Mouse (Mus musculus) NIH3T3 (cell line): ENCODE measurements at regions not wholly inside any gene's neighbourhood (a gene's known extent, or its start where the extent isn't known, plus 50 kb on each side); places are given as distances from the start of the nearest gene placed in this dataset.

Experiments used
- DNase-seq: peaks from one replicate; pipeline ENCODE4 v3.0.0-alpha.2; 2012; ENCODE audit warnings: low read depth

GRCm38 (mm10) chr11:93808431-93808830, 77.1 kb downstream of the Utp18 start:
- no peak for DNase-seq

- DNase-seq: no peak
Observed at GRCm38 (mm10) chr11:93807205-93807604, 78.4 kb downstream of the Utp18 start.

GRCm38 (mm10) chr11:93771143-93771940, 114.2 kb downstream of the Utp18 start:
- peak; percentile 6 for DNase-seq

- DNase-seq: no peak
Observed at GRCm38 (mm10) chr11:93765961-93766360, 119.6 kb downstream of the Utp18 start.

GRCm38 (mm10) chr11:93762832-93763530, 122.6 kb downstream of the Utp18 start:
- peak; percentile 47 for DNase-seq

- peak; percentile 29 for DNase-seq
Observed at GRCm38 (mm10) chr11:93757825-93758224, 127.7 kb downstream of the Utp18 start.

- no peak for DNase-seq
Observed at GRCm38 (mm10) chr11:93736618-93737017, 148.9 kb downstream of the Utp18 start.

- DNase-seq: peak; percentile 6
Observed at GRCm38 (mm10) chr11:93733568-93734185, 151.9 kb downstream of the Utp18 start.

- no peak for DNase-seq
Observed at GRCm38 (mm10) chr11:93729119-93729518, 156.4 kb downstream of the Utp18 start.

GRCm38 (mm10) chr11:93725242-93725641, 160.3 kb downstream of the Utp18 start:
- DNase-seq: no peak

GRCm38 (mm10) chr11:93719141-93719540, 166.4 kb downstream of the Utp18 start:
- no peak for DNase-seq

GRCm38 (mm10) chr11:93709686-93710085, 175.9 kb downstream of the Utp18 start:
- DNase-seq: no peak

GRCm38 (mm10) chr11:93696982-93697541, 188.5 kb downstream of the Utp18 start:
- DNase-seq: no peak

GRCm38 (mm10) chr11:93696096-93696890, 189.3 kb downstream of the Utp18 start:
- DNase-seq: no peak

- DNase-seq: no peak
Observed at GRCm38 (mm10) chr11:93683691-93684090, 201.9 kb downstream of the Utp18 start.

- DNase-seq: no peak
Observed at GRCm38 (mm10) chr11:93676299-93676698, 209.3 kb downstream of the Utp18 start.

GRCm38 (mm10) chr11:93672025-93672424, 213.5 kb downstream of the Utp18 start:
- DNase-seq: no peak

GRCm38 (mm10) chr11:93661657-93662056, 223.9 kb downstream of the Utp18 start:
- DNase-seq: no peak

GRCm38 (mm10) chr11:93660379-93660778, 225.2 kb downstream of the Utp18 start:
- DNase-seq: no peak

- no peak for DNase-seq
Observed at GRCm38 (mm10) chr11:93658719-93659118, 226.8 kb downstream of the Utp18 start.

GRCm38 (mm10) chr11:93655602-93656239, 229.8 kb downstream of the Utp18 start:
- no peak for DNase-seq
